Mouse (Mus musculus): ENCODE data around the gene Efs. TPM values are rescaled to one million over a fixed set of nuclear protein-coding genes. Genes with fewer than 3 reads are reported as not detected.
A peak's percentile ranks its signal among the peaks of the same experiment; 100 is the strongest.

Efs gene
- polyA plus RNA-seq, 1 experiment = 8.2 TPM

DNA sequence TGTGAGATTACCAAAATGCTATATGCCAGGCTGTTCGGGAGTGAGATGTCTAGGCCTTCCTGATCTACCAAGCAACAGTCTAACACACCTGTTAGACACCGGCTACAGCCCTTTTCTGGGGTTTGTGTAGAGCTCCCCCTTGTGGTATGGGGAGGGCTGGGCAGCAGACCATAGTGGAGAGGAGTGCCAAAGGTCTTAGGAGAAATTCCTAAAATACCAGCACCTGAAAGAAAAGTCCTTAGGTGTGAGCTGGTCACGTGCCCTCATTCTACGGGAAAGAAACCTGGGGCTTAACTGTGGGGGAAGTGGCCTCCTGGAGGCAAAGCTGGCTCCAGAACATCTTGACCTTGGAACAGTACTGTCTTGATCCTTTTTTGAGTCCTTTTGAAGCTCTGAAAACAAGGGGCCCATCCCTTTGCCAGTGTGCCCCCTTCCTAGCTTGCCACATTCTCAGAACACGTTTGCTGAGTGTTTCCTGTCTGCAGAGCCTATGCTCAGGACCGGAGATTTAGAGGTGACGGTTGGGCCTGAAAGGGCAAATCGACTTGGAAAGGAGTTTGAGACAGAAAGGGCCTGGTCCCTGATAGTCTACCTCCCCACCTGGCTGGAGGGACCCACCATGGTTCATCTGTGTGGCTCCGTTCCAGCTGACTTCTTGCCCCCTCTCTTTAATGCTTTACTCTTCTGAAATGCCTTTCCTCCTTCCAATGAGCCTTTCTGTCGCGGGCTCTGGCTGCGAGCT is 13.7 kb upstream of the Efs start:
- Histone ChIP-seq H3K27ac (ENCODE audit: insufficient read depth, low read length) (no peak overlapping the region), H3K4me1 (ENCODE audit: control insufficient read depth, insufficient read depth, low read length) (no peaks in the 10 kb centered on the region), H3K4me3 (ENCODE audit: insufficient read depth, low read length) (no peak overlapping the region)
- peak; percentile 79 for TF ChIP-seq CTCF (IDR thresholded peaks at IDR 0.05; ENCODE audit: extremely low read depth, insufficient read depth, low read length)
- no peak for TF ChIP-seq POLR2A (IDR thresholded peaks at IDR 0.05; ENCODE audit: extremely low read depth, insufficient read depth, low read length)

DNA sequence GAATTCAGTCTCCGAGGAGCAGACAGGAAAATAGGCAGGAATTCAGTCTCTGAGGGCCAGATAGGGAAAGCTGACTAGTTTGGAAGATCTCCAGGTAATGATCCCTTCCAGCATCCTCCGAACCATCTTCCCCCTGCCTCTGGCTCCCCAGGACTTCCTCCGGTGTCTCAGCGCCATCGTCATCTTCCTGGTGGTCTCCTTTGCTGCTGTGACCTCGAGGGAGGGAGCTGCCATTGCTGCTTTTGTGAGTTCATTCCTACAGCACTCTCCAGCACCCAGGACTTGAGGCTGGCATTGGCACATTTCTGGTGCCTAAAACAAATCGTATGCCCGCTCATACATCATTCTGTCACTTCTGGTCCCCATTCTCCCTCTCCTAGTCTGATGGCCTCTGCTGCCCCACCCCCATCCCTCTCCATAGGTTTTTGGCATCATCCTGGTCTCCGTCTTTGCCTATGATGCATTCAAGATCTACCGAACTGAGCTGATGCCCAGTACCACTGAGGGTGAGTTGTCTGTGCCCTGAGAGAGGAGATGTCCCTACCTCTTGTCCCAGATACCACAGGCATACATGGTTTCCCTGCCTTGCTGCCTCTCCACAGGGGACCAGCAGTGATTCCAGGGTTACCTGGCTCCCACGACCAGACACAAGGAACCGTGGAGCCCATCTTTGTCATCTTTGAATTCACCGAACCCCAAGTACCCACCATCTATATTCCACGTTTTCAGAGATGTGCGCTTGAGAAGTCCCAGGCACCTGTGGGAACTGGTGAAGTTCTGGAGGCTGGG is 12.7 kb upstream of the Efs start:
- H3K4me1 ChIP-seq (ENCODE audit: control insufficient read depth, insufficient read depth, low read length) = no peaks in the 10 kb centered on the region
- no peak overlapping the region for H3K27ac ChIP-seq (ENCODE audit: insufficient read depth, low read length)
- TF ChIP-seq CTCF (IDR thresholded peaks at IDR 0.05; ENCODE audit: extremely low read depth, insufficient read depth, low read length) (no peak), POLR2A (IDR thresholded peaks at IDR 0.05; ENCODE audit: extremely low read depth, insufficient read depth, low read length) (no peak)
- H3K4me3 ChIP-seq (ENCODE audit: insufficient read depth, low read length) = no peak overlapping the region

DNA sequence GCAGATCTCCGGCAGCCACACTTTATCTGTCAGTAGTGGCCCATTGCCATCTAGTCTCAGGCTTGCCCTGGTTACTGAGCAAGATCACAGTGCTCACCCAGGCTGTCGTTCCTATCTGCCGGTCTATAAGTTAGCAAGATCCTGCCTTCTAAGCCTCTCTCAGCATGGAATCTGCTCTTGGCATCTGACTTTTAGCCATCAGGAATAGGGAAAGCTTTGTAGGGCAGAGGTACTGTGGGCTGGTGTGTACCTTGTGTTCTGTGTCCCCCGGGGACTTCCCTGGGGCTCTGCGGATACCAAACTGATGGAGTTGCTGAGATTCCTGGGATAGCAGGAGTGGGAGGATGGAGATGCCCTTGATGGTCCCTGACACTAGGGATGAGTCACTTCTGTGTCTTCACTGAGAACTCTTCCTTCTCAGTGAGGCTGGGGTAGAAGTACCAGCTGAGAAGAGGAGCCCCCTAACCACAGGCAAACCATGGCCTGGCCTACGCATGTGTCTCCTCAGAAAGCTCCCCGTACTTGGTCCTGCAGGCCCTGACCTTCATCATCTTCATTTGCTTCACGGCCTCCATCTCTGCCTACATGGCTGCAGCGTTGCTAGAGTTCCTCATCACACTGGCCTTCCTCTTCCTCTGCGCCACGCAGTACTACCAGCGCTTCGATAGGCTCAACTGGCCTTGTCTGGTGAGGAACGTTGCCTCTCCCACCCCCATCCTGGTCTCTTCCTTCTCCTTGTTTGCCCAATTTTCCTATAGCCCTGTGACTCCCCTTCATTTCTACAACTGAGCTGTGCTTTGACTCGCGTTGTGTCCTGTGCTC is 11.6 kb upstream of the Efs start:
- TF ChIP-seq POLR2A (IDR thresholded peaks at IDR 0.05; ENCODE audit: extremely low read depth, insufficient read depth, low read length) (no peak), CTCF (IDR thresholded peaks at IDR 0.05; ENCODE audit: extremely low read depth, insufficient read depth, low read length) (no peak)
- peak overlapping the region; percentile 23 for H3K4me3 ChIP-seq (ENCODE audit: insufficient read depth, low read length)
- 0 out of 2 replicates have a peak overlapping the region, but pooled peaks have one; percentile 29 for H3K27ac ChIP-seq (ENCODE audit: insufficient read depth, low read length)
- no peaks in the 10 kb centered on the region for H3K4me1 ChIP-seq (ENCODE audit: control insufficient read depth, insufficient read depth, low read length)

DNA sequence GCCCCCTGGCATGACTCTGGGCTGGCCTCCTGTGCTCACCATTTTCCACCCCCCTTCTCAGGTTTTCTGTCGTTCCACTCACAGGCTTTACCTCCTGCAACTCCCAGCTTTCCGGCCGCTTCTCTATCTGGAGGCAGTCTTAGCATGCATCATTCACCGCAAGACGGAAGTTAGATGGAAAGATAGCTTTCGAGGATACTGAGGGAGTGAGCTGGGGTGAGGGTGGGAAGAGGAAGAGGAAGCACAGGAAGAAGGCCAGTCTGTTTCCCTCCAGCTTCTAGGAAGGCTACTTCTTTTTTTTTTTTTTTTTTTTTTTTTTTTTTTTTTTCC is 10.9 kb upstream of the Efs start:
- no peaks in the 10 kb centered on the region for H3K4me1 ChIP-seq (ENCODE audit: control insufficient read depth, insufficient read depth, low read length)
- H3K4me3 ChIP-seq (ENCODE audit: insufficient read depth, low read length) = peak overlapping the region; percentile 23
- H3K27ac ChIP-seq (ENCODE audit: insufficient read depth, low read length) = peak overlapping the region; percentile 92; the same call in 1 of the 2 replicates
- no peak for TF ChIP-seq POLR2A (IDR thresholded peaks at IDR 0.05; ENCODE audit: extremely low read depth, insufficient read depth, low read length)
- TF ChIP-seq CTCF (IDR thresholded peaks at IDR 0.05; ENCODE audit: extremely low read depth, insufficient read depth, low read length) = no peak

DNA sequence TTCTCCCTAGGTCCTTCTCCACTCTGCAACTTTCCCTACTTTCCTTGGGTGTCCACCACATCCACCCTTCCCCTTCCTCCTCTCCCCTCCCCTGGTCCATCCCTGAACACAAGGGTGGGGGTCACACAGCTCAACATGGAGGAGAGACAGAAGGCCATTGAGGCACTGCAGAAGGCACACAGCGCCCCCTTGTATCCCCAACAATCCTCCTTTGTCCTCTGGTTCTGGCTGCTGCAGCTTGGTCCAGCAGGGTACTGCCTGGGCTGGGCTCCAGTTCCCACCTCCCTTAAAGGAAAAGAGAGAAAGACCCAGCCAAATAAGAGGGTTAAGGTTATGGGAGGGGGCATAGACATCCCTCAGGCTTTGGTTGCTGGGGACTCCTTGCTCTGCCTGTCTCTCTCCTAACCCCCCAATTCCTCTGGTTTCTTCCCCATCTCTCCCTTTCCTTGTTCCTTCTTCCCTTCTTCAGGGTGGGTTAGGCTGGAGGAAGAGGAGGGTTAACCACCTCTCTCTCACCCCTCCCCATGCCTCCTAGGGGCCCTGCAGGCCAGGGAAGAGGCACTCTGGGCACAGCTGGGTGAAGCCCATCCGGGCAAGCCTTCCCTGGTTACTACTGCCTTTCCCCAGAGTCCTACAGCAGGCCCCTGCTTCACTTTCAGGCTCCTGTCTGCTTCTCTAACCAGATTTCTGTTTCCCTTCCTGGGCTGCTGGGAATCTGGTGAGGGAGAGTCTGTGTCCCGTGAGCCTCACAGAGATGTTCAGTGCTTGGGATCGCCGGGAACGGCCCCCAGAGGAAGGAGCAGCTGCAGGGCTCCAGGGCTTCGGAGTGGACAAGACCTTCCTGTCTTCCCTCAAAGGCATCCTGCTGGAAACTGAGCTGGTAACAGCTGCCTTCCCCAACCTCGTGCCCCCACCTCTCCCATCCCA is 10.2 kb upstream of the Efs start, which contains the start of gene Cmtm5:
TSS of gene Cmtm5 (plus strand) at position 358 of the 927 bp plus-strand sequence.
- Histone ChIP-seq H3K27ac (ENCODE audit: insufficient read depth, low read length) (peak within 1 kb of the TSS; percentile 92), H3K4me1 (ENCODE audit: control insufficient read depth, insufficient read depth, low read length) (no peaks in the 10 kb centered on the region), H3K4me3 (ENCODE audit: insufficient read depth, low read length) (peak within 1 kb of the TSS; percentile 23)
- TF ChIP-seq POLR2A (IDR thresholded peaks at IDR 0.05; ENCODE audit: extremely low read depth, insufficient read depth, low read length) (no peak; the same call in 1 of the 2 replicates), CTCF (IDR thresholded peaks at IDR 0.05; ENCODE audit: extremely low read depth, insufficient read depth, low read length) (no peak)

DNA sequence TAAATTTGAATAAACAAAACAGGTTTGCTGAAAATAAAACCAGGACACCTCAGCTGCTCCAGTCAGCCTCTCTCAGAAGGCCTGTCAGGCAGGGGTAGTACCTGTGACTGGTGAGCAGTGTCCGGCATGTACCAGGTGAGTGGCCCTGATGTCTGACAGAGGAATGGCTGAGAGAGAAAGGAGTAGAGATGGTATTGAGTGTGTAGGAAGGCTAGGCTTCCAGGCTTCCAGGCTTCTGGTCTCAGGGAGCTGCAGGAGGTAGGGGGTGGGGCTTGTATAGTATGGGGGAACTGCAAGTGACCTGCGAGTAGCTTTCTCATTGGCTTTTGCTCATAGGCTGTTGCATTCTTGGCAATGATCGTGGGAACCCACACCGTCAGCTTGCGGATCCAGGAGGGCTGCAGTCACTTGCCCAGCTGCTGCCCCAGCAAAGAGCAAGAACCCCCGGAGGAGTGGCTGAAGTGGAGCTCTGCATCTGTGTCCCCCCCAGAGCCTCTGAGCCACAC is 6.8 kb upstream of the Efs start, which contains the start of gene Il25:
TSS of gene Il25 (plus strand) at position 51 of the 506 bp plus-strand sequence.
- Histone ChIP-seq H3K27ac (ENCODE audit: insufficient read depth, low read length) (no peak within 1 kb of the TSS), H3K4me1 (ENCODE audit: control insufficient read depth, insufficient read depth, low read length) (no peaks in the 10 kb centered on the region), H3K4me3 (ENCODE audit: insufficient read depth, low read length) (no peak within 1 kb of the TSS)
- TF ChIP-seq CTCF (IDR thresholded peaks at IDR 0.05; ENCODE audit: extremely low read depth, insufficient read depth, low read length) (no peak), POLR2A (IDR thresholded peaks at IDR 0.05; ENCODE audit: extremely low read depth, insufficient read depth, low read length) (no peak)

DNA sequence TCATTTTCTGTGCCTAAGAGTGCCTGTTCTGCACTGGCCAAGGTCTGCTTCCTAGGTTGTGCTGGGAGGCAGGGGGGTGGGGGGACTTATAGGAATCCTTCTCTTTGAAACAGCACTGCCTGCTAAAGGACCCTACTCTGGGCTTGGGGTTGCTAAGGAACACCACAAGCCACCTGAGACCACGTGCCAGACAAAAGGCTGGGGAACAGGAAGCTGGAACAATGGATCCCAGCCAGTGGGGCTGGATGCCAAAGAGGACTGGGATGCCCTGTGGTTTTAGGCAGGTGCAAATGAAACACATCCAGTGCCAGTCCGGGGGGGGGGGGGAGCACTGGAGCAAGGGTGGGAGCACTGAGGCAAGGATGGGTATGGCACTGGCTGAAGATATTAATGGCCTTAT is 4.5 kb upstream of the Efs start:
- Histone ChIP-seq H3K4me3 (ENCODE audit: insufficient read depth, low read length) (no peak overlapping the region), H3K27ac (ENCODE audit: insufficient read depth, low read length) (no peak overlapping the region), H3K4me1 (ENCODE audit: control insufficient read depth, insufficient read depth, low read length) (no peaks in the 10 kb centered on the region)
- no peak for TF ChIP-seq POLR2A (IDR thresholded peaks at IDR 0.05; ENCODE audit: extremely low read depth, insufficient read depth, low read length)
- TF ChIP-seq CTCF (IDR thresholded peaks at IDR 0.05; ENCODE audit: extremely low read depth, insufficient read depth, low read length) = no peak

DNA sequence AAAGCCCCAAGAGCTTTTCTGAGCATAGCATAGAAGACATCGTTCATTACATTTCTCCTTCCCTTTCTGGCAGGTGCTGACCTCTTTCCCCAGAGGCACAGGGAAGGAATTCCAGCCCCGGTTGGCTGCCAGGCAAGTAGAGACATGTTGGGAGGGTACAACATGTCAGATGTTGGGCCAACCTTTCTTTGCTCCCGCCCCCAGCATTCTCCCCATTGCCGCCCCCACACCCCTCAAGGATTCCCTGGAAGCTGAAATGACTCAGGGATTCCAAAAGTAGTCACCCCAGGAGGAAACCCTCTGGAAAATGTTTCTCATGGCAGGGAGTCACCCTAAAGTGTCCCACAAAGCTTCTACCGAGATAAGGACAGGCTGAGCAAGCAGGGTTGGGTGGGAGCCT is 3.9 kb upstream of the Efs start:
- H3K27ac ChIP-seq (ENCODE audit: insufficient read depth, low read length) = no peak overlapping the region
- H3K4me1 ChIP-seq (ENCODE audit: control insufficient read depth, insufficient read depth, low read length) = no peaks in the 10 kb centered on the region
- no peak overlapping the region for H3K4me3 ChIP-seq (ENCODE audit: insufficient read depth, low read length)
- no peak for TF ChIP-seq POLR2A (IDR thresholded peaks at IDR 0.05; ENCODE audit: extremely low read depth, insufficient read depth, low read length)
- no peak for TF ChIP-seq CTCF (IDR thresholded peaks at IDR 0.05; ENCODE audit: extremely low read depth, insufficient read depth, low read length)
